Mouse (Mus musculus) ES-E14 (cell line): Measurements from ENCODE around the gene Zcchc3.

ENCODE experiments used
- CHD2 ChIP-seq: IDR thresholded peaks from 2 replicates; pipeline ENCODE4 v1.6.1; 2014; ENCODE audit warnings: mild to moderate bottlenecking, low read depth, low read length, inconsistent platforms
- HCFC1 ChIP-seq: IDR thresholded peaks from 2 replicates; pipeline ENCODE4 v1.6.1; 2012; ENCODE audit warnings: low read length, inconsistent platforms, borderline replicate concordance; ENCODE audit not compliant: insufficient read depth
- MAFK ChIP-seq: IDR thresholded peaks from 2 replicates; pipeline ENCODE4 v1.6.1; 2014; ENCODE audit warnings: mild to moderate bottlenecking, low read depth, low read length, inconsistent platforms; ENCODE audit not compliant: insufficient read depth
- ZC3H11A ChIP-seq: IDR thresholded peaks from 2 replicates; pipeline ENCODE4 v1.6.1; 2012; ENCODE audit warnings: low read depth, mild to moderate bottlenecking, inconsistent platforms, low read length, borderline replicate concordance
- ZNF384 ChIP-seq: IDR thresholded peaks from 2 replicates; pipeline ENCODE4 v1.6.1; 2012; ENCODE audit warnings: low read depth, low read length, inconsistent platforms

GRCm38 (mm10) chr2:152367917-152368316 is 46.9 kb downstream of the Zcchc3 start:
- TF ChIP-seq CHD2 = no peak
- no peak for TF ChIP-seq MAFK
- no peak for TF ChIP-seq ZC3H11A
- no peak for TF ChIP-seq HCFC1
- TF ChIP-seq ZNF384 = no peak
